Mouse (Mus musculus) cerebellum, adult 11 months (tissue): Measurements from ENCODE around the gene 4930512M02Rik.
"Not testable (repeated sequence)": the region's sequence is repeated elsewhere in the genome, so short reads cannot be mapped to it uniquely, and the experiment has no call there.

Experiments
- DNase-seq: peaks from one replicate; pipeline ENCODE4 v3.0.0; 2022

Gene 4930512M02Rik

GRCm38 (mm10) chr11:11627735-11628134 is at the start of gene 4930512M02Rik:
TSS of gene 4930512M02Rik (minus strand) at chr11:11627835.
- not testable (repeated sequence) for DNase-seq

GRCm38 (mm10) chr11:11677165-11677564 is 49.5 kb upstream of the 4930512M02Rik start:
- DNase-seq, result no peak

- no peak for DNase-seq
Measured at GRCm38 (mm10) chr11:11676068-11676741, 48.6 kb upstream of the 4930512M02Rik start.

GRCm38 (mm10) chr11:11675063-11675462 is 47.4 kb upstream of the 4930512M02Rik start:
- no peak for DNase-seq

GRCm38 (mm10) chr11:11672974-11673373 is 45.3 kb upstream of the 4930512M02Rik start:
- no peak for DNase-seq

- DNase-seq, result no peak
Measured at GRCm38 (mm10) chr11:11667922-11668290, 40.3 kb upstream of the 4930512M02Rik start.

GRCm38 (mm10) chr11:11667254-11667921 is 39.8 kb upstream of the 4930512M02Rik start:
- DNase-seq, result no peak

- no peak for DNase-seq
Measured at GRCm38 (mm10) chr11:11660651-11661050, 33.0 kb upstream of the 4930512M02Rik start.

GRCm38 (mm10) chr11:11658834-11659233 is 31.2 kb upstream of the 4930512M02Rik start:
- DNase-seq, result no peak

GRCm38 (mm10) chr11:11657634-11658033 is 30.0 kb upstream of the 4930512M02Rik start:
- DNase-seq, result no peak

GRCm38 (mm10) chr11:11656995-11657530 is 29.4 kb upstream of the 4930512M02Rik start:
- no peak for DNase-seq

- DNase-seq, result no peak
Measured at GRCm38 (mm10) chr11:11656388-11656787, 28.8 kb upstream of the 4930512M02Rik start.

GRCm38 (mm10) chr11:11644303-11644702 is 16.7 kb upstream of the 4930512M02Rik start:
- no peak for DNase-seq

GRCm38 (mm10) chr11:11624073-11624705 is 3.4 kb downstream of the 4930512M02Rik start:
- no peak for DNase-seq

- DNase-seq, result no peak
Measured at GRCm38 (mm10) chr11:11609243-11609642, 18.4 kb downstream of the 4930512M02Rik start.

- DNase-seq, result no peak
Measured at GRCm38 (mm10) chr11:11587327-11587726, 40.3 kb downstream of the 4930512M02Rik start.

GRCm38 (mm10) chr11:11586423-11586822 is 41.2 kb downstream of the 4930512M02Rik start:
- DNase-seq, result no peak

GRCm38 (mm10) chr11:11573691-11574090 is 53.9 kb downstream of the 4930512M02Rik start:
- no peak for DNase-seq

- no peak for DNase-seq
Measured at GRCm38 (mm10) chr11:11570747-11571146, 56.9 kb downstream of the 4930512M02Rik start.

GRCm38 (mm10) chr11:11569466-11570132 is 58.0 kb downstream of the 4930512M02Rik start:
- DNase-seq, result no peak

- DNase-seq, result no peak
Measured at GRCm38 (mm10) chr11:11568033-11568432, 59.6 kb downstream of the 4930512M02Rik start.

GRCm38 (mm10) chr11:11565146-11565820 is 62.4 kb downstream of the 4930512M02Rik start:
- DNase-seq, result no peak
